Mouse (Mus musculus): ENCODE data around the gene Lrrc34. TPM values are rescaled to one million over a fixed set of nuclear protein-coding genes. Genes with fewer than 3 reads are reported as not detected.
A peak's percentile ranks its signal among the peaks of the same experiment; 100 is the strongest.

Lrrc34 gene
- polyA plus RNA-seq, 1 experiment from 2014 or later = 2.4 TPM

GRCm38 (mm10) chr3:30633681-30634080 lies 14.0 kb downstream of the Lrrc34 start:
- Histone ChIP-seq H3K36me3 (replicated peaks) (no peaks in the 10 kb centered on the region), H3K4me3 (no peak overlapping the region), H3K27ac (no peak overlapping the region), H3K9me3 (no peaks in the 10 kb centered on the region), H3K27me3 (ENCODE audit: poor library complexity, severe bottlenecking) (no peaks in the 10 kb centered on the region), H3K4me1 (no peaks in the 10 kb centered on the region)
- 57% methylated on average over 3 of the region's 3 CpGs for WGBS
- DNase-seq (ENCODE audit: extremely low spot score, low spot score) = no peak

GRCm38 (mm10) chr3:30620132-30620531 lies 27.5 kb downstream of the Lrrc34 start:
- H3K27ac ChIP-seq = no peak overlapping the region
- no peaks in the 10 kb centered on the region for H3K9me3 ChIP-seq
- peaks cover 60% of the 10 kb centered on the region for H3K36me3 ChIP-seq (replicated peaks)
- no peaks in the 10 kb centered on the region for H3K4me1 ChIP-seq
- DNase-seq (ENCODE audit: extremely low spot score, low spot score) = no peak
- no peak overlapping the region for H3K4me3 ChIP-seq
- H3K27me3 ChIP-seq (ENCODE audit: poor library complexity, severe bottlenecking) = no peaks in the 10 kb centered on the region
- 89% methylated on average over 8 of the region's 8 CpGs for WGBS

GRCm38 (mm10) chr3:30610930-30611329 lies 36.7 kb downstream of the Lrrc34 start:
- Histone ChIP-seq H3K4me1 (no peaks in the 10 kb centered on the region), H3K4me3 (no peak overlapping the region), H3K36me3 (replicated peaks) (peaks cover 92% of the 10 kb centered on the region), H3K9me3 (no peaks in the 10 kb centered on the region), H3K27me3 (ENCODE audit: poor library complexity, severe bottlenecking) (no peaks in the 10 kb centered on the region), H3K27ac (no peak overlapping the region)
- no peak for DNase-seq (ENCODE audit: extremely low spot score, low spot score)
- WGBS = 92% methylated on average over 4 of the region's 4 CpGs

GRCm38 (mm10) chr3:30608999-30609398 lies 38.7 kb downstream of the Lrrc34 start:
- H3K27ac ChIP-seq = no peak overlapping the region
- no peak overlapping the region for H3K4me3 ChIP-seq
- 90% methylated on average over 3 of the region's 3 CpGs for WGBS
- H3K4me1 ChIP-seq = no peaks in the 10 kb centered on the region
- H3K9me3 ChIP-seq = no peaks in the 10 kb centered on the region
- no peak for DNase-seq (ENCODE audit: extremely low spot score, low spot score)
- no peaks in the 10 kb centered on the region for H3K27me3 ChIP-seq (ENCODE audit: poor library complexity, severe bottlenecking)
- H3K36me3 ChIP-seq (replicated peaks) = peaks cover 92% of the 10 kb centered on the region

GRCm38 (mm10) chr3:30603256-30603655 lies 44.4 kb downstream of the Lrrc34 start:
- no peak for DNase-seq (ENCODE audit: extremely low spot score, low spot score)
- H3K27ac ChIP-seq = peak overlapping the region; percentile 94
- H3K4me1 ChIP-seq = peaks cover 20% of the 10 kb centered on the region
- 36% methylated on average over 10 of the region's 10 CpGs for WGBS
- H3K27me3 ChIP-seq (ENCODE audit: poor library complexity, severe bottlenecking) = peaks cover 16% of the 10 kb centered on the region
- no peaks in the 10 kb centered on the region for H3K9me3 ChIP-seq
- peaks cover 38% of the 10 kb centered on the region for H3K36me3 ChIP-seq (replicated peaks)
- H3K4me3 ChIP-seq = peak overlapping the region; percentile 92

GRCm38 (mm10) chr3:30602740-30603098 lies 45.0 kb downstream of the Lrrc34 start:
- 0% methylated on average over 27 of the region's 27 CpGs for WGBS
- Histone ChIP-seq H3K36me3 (replicated peaks) (peaks cover 33% of the 10 kb centered on the region), H3K9me3 (no peaks in the 10 kb centered on the region), H3K27me3 (ENCODE audit: poor library complexity, severe bottlenecking) (peaks cover 21% of the 10 kb centered on the region), H3K27ac (peak overlapping the region; percentile 94), H3K4me3 (peak overlapping the region; percentile 92), H3K4me1 (peaks cover 20% of the 10 kb centered on the region)
- DNase-seq (ENCODE audit: extremely low spot score, low spot score) = no peak

GRCm38 (mm10) chr3:30602065-30602739 lies 45.5 kb downstream of the Lrrc34 start, which contains the start of gene Mynn:
Gene Mynn, plus strand, starts transcription at chr3:30602065.
- Histone ChIP-seq H3K4me1 (peaks cover 20% of the 10 kb centered on the region), H3K9me3 (no peaks in the 10 kb centered on the region), H3K27me3 (ENCODE audit: poor library complexity, severe bottlenecking) (peaks cover 26% of the 10 kb centered on the region), H3K27ac (peak within 1 kb of the TSS; percentile 94), H3K36me3 (replicated peaks) (peaks cover 27% of the 10 kb centered on the region), H3K4me3 (peak within 1 kb of the TSS; percentile 92)
- peak; percentile 98 for DNase-seq (ENCODE audit: extremely low spot score, low spot score)
- WGBS = under 1% methylated on average over 40 of the region's 40 CpGs

- H3K27me3 ChIP-seq (ENCODE audit: poor library complexity, severe bottlenecking) = peaks cover 32% of the 10 kb centered on the region
- no peaks in the 10 kb centered on the region for H3K9me3 ChIP-seq
- peaks cover 20% of the 10 kb centered on the region for H3K4me1 ChIP-seq
- H3K36me3 ChIP-seq (replicated peaks) = peaks cover 24% of the 10 kb centered on the region
- DNase-seq (ENCODE audit: extremely low spot score, low spot score) = no peak
- H3K4me3 ChIP-seq = peak overlapping the region; percentile 92
- peak overlapping the region; percentile 94 for H3K27ac ChIP-seq
- WGBS = 1% methylated on average over 13 of the region's 13 CpGs
Observed at GRCm38 (mm10) chr3:30601610-30602064, 46.0 kb downstream of the Lrrc34 start.

GRCm38 (mm10) chr3:30601175-30601574 lies 46.5 kb downstream of the Lrrc34 start:
- H3K4me1 ChIP-seq = peaks cover 21% of the 10 kb centered on the region
- DNase-seq (ENCODE audit: extremely low spot score, low spot score) = peak; percentile 79
- H3K36me3 ChIP-seq (replicated peaks) = peaks cover 19% of the 10 kb centered on the region
- H3K27me3 ChIP-seq (ENCODE audit: poor library complexity, severe bottlenecking) = peaks cover 37% of the 10 kb centered on the region
- WGBS = 0% methylated on average over 17 of the region's 17 CpGs
- H3K4me3 ChIP-seq = peak overlapping the region; percentile 92
- H3K9me3 ChIP-seq = no peaks in the 10 kb centered on the region
- no peak overlapping the region for H3K27ac ChIP-seq

GRCm38 (mm10) chr3:30600717-30601116 lies 47.0 kb downstream of the Lrrc34 start:
- H3K27ac ChIP-seq = peak overlapping the region; percentile 81
- DNase-seq (ENCODE audit: extremely low spot score, low spot score) = peak; percentile 60
- H3K36me3 ChIP-seq (replicated peaks) = peaks cover 15% of the 10 kb centered on the region
- peaks cover 26% of the 10 kb centered on the region for H3K4me1 ChIP-seq
- peak overlapping the region; percentile 92 for H3K4me3 ChIP-seq
- H3K27me3 ChIP-seq (ENCODE audit: poor library complexity, severe bottlenecking) = peaks cover 41% of the 10 kb centered on the region
- no peaks in the 10 kb centered on the region for H3K9me3 ChIP-seq
- WGBS = 0% methylated on average over 14 of the region's 14 CpGs

- Histone ChIP-seq H3K36me3 (replicated peaks) (peaks cover 10% of the 10 kb centered on the region), H3K4me3 (peak within 1 kb of the TSS; percentile 92), H3K9me3 (no peaks in the 10 kb centered on the region), H3K4me1 (peaks cover 30% of the 10 kb centered on the region), H3K27me3 (ENCODE audit: poor library complexity, severe bottlenecking) (peaks cover 41% of the 10 kb centered on the region), H3K27ac (peak within 1 kb of the TSS; percentile 81)
- WGBS = 2% methylated on average over 32 of the region's 32 CpGs
- peak; percentile 50 for DNase-seq (ENCODE audit: extremely low spot score, low spot score)
Observed at GRCm38 (mm10) chr3:30599711-30600545, 47.7 kb downstream of the Lrrc34 start, which contains the start of gene Actrt3. Gene Actrt3, minus strand, starts transcription at chr3:30599939.

GRCm38 (mm10) chr3:30597271-30597670 lies 50.4 kb downstream of the Lrrc34 start:
- DNase-seq (ENCODE audit: extremely low spot score, low spot score) = no peak
- no peaks in the 10 kb centered on the region for H3K36me3 ChIP-seq (replicated peaks)
- no peak overlapping the region for H3K27ac ChIP-seq
- H3K4me1 ChIP-seq = peaks cover 27% of the 10 kb centered on the region
- H3K27me3 ChIP-seq (ENCODE audit: poor library complexity, severe bottlenecking) = peaks cover 41% of the 10 kb centered on the region
- WGBS = 80% methylated on average over 7 of the region's 7 CpGs
- no peak overlapping the region for H3K4me3 ChIP-seq
- H3K9me3 ChIP-seq = no peaks in the 10 kb centered on the region
